Mouse (Mus musculus) kidney, adult 2 months (tissue): Measurements from ENCODE around the gene Reg3g. TPM values are rescaled to one million over a fixed set of nuclear protein-coding genes. Genes with fewer than 3 reads are reported as not detected.

Experiments
- polyA plus RNA-seq: library from polyadenylated mRNA; depleted of rRNA; stranded (reverse); fragments of >200 nt; gene quantifications from 2 replicates; pipeline ENCODE4 v1.2.3, GENCODE M21; 2012; rRNA removed

Gene Reg3g
- polyA plus RNA-seq, 1 experiment = not detected

Other genes starting within 250 kb of the Reg3g start
- gene Reg3b, start 98.2 kb downstream of the Reg3g start, polyA plus RNA-seq = not detected in 2 replicates
- gene Reg3d, start 90.0 kb downstream of the Reg3g start, polyA plus RNA-seq = not detected in 2 replicates
- gene Reg3a, start 88.2 kb downstream of the Reg3g start, polyA plus RNA-seq = not detected in 2 replicates
- gene Reg2, start 73.2 kb downstream of the Reg3g start, polyA plus RNA-seq = not detected in 2 replicates
- not detected in 2 replicates for gene Reg1, start 46.2 kb downstream of the Reg3g start, polyA plus RNA-seq